Mouse (Mus musculus) ovary, postnatal 10 days (tissue): ENCODE results near the gene Il18bp.

ENCODE experiments used
- DNase-seq: peaks from one replicate; pipeline ENCODE4 v3.0.0; 2022; ENCODE audit warnings: low spot score

Gene Il18bp

DNA sequence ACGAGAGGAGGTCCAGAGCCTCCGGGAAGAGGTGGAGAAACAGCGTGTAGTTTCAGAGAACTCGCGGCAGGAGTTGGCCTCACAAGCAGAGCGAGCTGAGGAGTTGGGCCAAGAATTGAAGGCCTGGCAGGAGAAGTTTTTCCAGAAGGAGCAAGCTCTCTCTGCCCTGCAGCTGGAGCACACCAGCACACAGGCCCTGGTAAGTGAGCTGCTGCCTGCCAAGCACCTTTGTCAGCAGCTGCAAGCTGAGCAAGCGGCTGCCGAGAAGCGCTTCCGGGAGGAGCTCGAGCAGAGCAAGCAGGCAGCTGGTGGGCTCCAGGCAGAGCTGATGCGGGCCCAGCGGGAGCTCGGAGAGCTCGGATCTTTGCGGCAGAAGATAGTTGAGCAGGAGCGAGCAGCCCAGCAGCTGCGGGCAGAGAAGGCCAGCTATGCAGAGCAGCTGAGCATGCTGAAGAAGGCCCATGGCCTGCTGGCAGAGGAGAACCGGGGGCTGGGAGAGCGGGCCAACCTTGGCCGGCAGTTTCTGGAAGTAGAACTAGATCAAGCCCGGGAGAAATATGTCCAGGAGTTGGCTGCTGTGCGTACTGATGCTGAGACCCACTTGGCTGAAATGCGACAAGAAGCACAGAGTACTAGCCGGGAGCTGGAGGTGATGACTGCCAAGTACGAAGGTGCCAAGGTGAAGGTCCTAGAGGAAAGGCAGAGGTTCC is 17.4 kb downstream of the Il18bp start:
- no peak for DNase-seq

DNA sequence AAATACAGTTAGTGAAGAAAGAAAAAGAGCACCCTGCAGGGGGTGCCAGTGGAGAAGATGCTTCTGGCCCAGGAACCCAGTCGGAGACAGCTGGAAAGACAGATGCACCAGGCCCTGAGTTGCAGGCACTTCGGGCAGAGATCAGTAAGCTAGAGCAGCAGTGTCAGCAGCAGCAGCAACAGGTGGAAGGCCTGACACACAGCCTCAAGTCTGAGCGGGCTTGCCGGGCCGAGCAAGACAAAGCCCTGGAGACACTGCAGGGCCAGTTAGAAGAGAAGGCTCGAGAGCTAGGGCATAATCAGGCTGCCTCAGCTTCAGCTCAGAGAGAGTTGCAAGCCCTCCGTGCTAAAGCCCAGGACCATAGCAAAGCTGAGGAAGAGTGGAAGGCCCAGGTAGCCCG is 18.2 kb downstream of the Il18bp start:
- DNase-seq: no peak

DNA sequence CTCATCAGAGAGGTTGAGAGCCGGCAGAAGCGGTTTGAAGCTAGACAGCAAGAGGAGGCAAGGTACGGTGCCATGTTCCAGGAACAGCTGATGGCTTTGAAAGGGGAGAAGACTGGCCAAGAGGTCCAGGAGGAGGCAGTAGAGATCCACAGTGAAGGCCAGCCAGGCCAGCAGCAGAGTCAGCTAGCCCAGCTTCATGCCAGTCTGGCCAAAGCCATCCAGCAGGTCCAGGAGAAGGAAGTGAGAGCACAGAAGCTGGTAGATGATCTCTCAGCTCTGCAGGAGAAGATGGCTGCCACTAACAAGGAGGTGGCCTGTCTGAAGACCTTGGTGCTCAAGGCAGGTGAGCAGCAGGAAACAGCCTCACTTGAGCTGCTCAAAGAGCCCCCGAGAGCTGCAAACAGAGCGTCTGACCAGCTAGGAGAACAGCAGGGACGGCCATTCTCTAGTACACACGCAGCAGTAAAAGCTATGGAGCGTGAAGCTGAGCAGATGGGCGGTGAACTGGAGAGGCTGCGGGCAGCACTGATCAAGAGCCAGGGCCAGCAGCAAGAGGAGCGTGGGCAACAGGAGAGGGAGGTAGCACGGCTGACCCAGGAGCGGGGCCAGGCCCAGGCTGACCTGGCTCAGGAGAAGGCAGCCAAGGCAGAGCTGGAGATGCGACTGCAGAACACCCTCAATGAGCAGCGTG is 18.9 kb downstream of the Il18bp start:
- DNase-seq: no peak

DNA sequence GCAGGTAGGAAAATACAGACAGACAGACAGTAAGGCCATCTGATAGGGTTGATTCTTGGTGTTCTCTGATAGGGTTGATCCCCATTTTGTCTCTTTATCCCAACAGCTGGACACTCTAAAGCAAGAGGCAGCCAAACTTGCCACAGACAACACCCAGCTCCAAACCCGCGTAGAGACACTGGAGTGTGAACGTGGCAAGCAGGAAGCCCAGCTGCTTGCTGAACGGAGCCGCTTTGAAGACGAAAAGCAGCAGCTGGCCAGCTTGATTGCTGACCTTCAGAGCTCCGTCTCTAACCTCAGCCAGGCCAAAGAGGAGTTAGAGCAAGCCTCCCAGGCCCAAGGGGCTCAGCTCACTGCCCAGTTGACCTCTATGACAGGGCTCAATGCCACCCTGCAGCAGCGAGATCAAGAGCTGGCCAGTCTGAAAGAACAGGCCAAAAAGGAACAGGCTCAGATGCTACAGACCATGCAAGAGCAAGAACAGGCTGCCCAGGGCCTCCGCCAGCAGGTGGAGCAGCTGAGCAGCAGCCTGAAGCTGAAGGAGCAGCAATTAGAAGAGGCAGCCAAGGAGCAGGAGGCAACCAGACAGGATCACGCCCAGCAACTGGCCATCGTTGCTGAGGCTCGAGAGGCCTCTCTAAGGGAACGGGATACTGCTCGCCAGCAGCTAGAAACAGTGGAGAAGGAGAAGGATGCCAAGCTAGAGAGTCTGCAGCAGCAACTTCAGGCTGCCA is 20.1 kb downstream of the Il18bp start:
- DNase-seq: peak; percentile 73

DNA sequence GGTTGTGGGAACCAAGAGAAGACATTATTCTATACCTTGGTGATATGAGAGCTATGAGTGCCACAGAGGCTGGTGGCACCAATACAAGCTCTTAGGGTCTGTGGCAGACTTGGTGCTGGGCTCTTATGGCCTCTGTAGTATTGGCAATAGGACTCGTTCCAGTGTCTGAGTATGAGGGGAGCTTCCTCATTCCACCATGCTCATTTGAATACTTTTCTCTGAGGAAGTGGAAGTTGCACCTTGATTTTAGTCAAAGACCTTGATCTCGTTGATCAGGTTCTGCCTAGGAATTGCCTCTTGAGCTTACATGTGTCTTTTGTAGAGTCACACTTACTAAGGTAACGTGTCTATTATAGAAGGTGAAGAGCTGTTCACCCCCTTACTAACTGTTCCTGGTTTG is 24.2 kb downstream of the Il18bp start:
- DNase-seq: no peak

GRCm38 (mm10) chr7:101985081-101985480 is 33.4 kb downstream of the Il18bp start:
- DNase-seq: no peak

- no peak for DNase-seq
These were observed 35.8 kb downstream of the Il18bp start for GRCm38 (mm10) chr7:101982735-101983134.

GRCm38 (mm10) chr7:101974505-101974904 is 44.0 kb downstream of the Il18bp start:
- no peak for DNase-seq

- DNase-seq: no peak
These were observed 44.8 kb downstream of the Il18bp start for GRCm38 (mm10) chr7:101973730-101974129.

- no peak for DNase-seq
These were observed 46.8 kb downstream of the Il18bp start for GRCm38 (mm10) chr7:101971721-101972120.

GRCm38 (mm10) chr7:101970821-101971461 is 47.5 kb downstream of the Il18bp start:
- DNase-seq: peak; percentile 58

- DNase-seq: peak; percentile 76
These were observed 48.1 kb downstream of the Il18bp start for GRCm38 (mm10) chr7:101970429-101970775.

DNA sequence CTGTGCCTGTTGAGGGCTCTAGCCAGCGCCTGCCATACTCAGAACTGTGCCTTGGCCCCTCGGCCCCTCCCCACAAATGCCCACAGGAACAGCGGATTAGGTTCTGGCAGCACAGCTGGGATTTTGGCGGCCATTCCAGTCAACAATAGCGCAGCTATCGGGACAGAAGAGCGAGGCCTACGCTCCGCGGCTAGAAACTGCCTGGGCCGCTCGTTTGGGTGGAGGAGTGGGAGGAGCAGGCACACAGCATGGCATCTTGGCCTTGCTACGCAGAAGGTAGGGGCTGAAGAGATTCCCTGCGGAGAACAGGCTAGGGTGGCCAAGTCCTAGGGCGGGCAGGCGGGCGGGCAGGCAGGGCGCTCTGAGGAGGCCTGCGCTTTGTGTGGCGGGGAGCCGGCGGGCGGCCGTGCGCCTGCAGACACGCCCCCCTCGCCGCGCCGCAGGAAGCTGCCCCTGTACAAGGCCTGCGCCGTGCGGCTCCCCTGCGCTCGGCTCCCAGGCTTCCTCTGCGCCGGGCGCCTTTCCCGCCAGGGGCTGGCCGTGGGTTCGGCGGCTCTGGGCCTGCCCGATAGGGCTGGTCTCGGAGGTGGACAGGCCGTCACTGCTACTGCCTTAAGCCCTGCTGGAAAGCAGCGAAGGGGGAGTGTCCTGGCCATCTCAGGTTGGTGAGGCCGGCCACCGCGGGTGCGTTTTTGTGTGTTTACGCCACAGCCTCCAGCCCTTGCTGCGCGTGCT is 48.6 kb downstream of the Il18bp start:
- DNase-seq: peak; percentile 76

DNA sequence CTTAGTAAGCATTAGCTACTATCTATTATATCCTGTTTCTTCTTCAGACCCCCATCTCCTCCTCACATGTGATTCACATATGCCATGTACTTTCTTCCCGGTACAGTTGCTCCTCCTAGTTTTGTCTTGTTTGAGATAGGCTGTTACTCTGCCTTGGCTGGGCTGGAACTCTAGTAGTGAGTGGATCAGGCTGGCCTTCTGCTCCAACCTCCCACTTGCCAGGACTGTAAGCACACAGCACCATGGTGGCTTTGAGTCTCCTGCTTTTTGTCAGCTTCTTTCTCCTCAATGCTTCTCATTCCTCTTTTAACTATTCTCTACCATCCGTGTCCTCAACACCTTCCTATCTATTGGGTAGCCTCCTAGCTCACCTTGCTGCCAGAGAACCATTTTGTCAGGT is 49.7 kb downstream of the Il18bp start:
- no peak for DNase-seq

DNA sequence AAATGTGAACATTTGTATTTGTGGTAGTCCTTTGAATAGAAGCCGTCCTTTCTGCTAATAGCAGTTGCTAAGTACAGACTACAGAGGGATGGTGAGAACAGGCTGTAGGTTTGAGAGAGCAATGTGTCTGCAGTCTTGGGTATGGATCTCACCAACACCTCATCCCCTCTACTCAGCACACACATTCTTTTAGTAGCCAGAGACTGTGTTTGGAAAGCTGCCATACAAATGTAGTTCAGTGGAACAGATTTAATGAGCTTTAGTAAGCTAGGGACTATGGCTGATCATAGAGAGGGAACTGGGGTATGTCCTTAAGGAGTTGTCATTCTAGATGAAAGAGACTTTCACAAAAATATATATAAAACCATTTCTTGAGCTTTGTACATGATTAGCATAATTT is 51.2 kb downstream of the Il18bp start:
- DNase-seq: no peak

- no peak for DNase-seq
These were observed 52.9 kb downstream of the Il18bp start for GRCm38 (mm10) chr7:101965606-101966005.
